Mouse (Mus musculus) spleen, adult 12 weeks (tissue): ENCODE measurements around the gene Tnxb.
"Not testable (repeated sequence)": the region's sequence is repeated elsewhere in the genome, so short reads cannot be mapped to it uniquely, and the experiment has no call there.

Source experiments
- DNase-seq: peaks from one replicate; pipeline ENCODE4 v3.0.0; 2022; ENCODE audit warnings: low spot score

Tnxb gene

GRCm38 (mm10) chr17:34684253-34684893 lies 14.0 kb downstream of the Tnxb start:
- DNase-seq, result no peak

- DNase-seq, result no peak
Observed at GRCm38 (mm10) chr17:34685120-34686110, 15.1 kb downstream of the Tnxb start.

- DNase-seq, result no peak
Observed at GRCm38 (mm10) chr17:34688889-34689288, 18.6 kb downstream of the Tnxb start.

GRCm38 (mm10) chr17:34690458-34690857 lies 20.1 kb downstream of the Tnxb start:
- no peak for DNase-seq

GRCm38 (mm10) chr17:34692906-34693305 lies 22.6 kb downstream of the Tnxb start:
- no peak for DNase-seq

GRCm38 (mm10) chr17:34699575-34700408 lies 29.5 kb downstream of the Tnxb start:
- DNase-seq, result no peak

GRCm38 (mm10) chr17:34700671-34701071 lies 30.3 kb downstream of the Tnxb start:
- no peak for DNase-seq

GRCm38 (mm10) chr17:34706476-34706875 lies 36.1 kb downstream of the Tnxb start:
- DNase-seq, result not testable (repeated sequence)

GRCm38 (mm10) chr17:34712951-34713350 lies 42.6 kb downstream of the Tnxb start:
- DNase-seq, result no peak

- not testable (repeated sequence) for DNase-seq
Observed at GRCm38 (mm10) chr17:34714181-34714907, 44.0 kb downstream of the Tnxb start.

GRCm38 (mm10) chr17:34714908-34715445 lies 44.6 kb downstream of the Tnxb start:
- DNase-seq, result not testable (repeated sequence)

GRCm38 (mm10) chr17:34715451-34715850 lies 45.1 kb downstream of the Tnxb start:
- DNase-seq, result not testable (repeated sequence)

- no peak for DNase-seq
Observed at GRCm38 (mm10) chr17:34716247-34716646, 45.9 kb downstream of the Tnxb start.

- no peak for DNase-seq
Observed at GRCm38 (mm10) chr17:34717401-34717800, 47.1 kb downstream of the Tnxb start.

- DNase-seq, result not testable (repeated sequence)
Observed at GRCm38 (mm10) chr17:34719886-34720285, 49.6 kb downstream of the Tnxb start.

- DNase-seq, result not testable (repeated sequence)
Observed at GRCm38 (mm10) chr17:34722238-34722637, 51.9 kb downstream of the Tnxb start.

- DNase-seq, result no peak
Observed at GRCm38 (mm10) chr17:34723066-34723465, 52.7 kb downstream of the Tnxb start.

- DNase-seq, result no peak
Observed at GRCm38 (mm10) chr17:34727887-34728286, 57.6 kb downstream of the Tnxb start.

- DNase-seq, result not testable (repeated sequence)
Observed at GRCm38 (mm10) chr17:34729155-34729554, 58.8 kb downstream of the Tnxb start.

GRCm38 (mm10) chr17:34729779-34730553 lies 59.6 kb downstream of the Tnxb start:
- not testable (repeated sequence) for DNase-seq
